Mouse (Mus musculus) brain, embryonic 14.5 days (tissue): ENCODE data around the gene Gimap7.

Experiments used
- CTCF ChIP-seq: fragments of 200-500 bp; IDR thresholded peaks from 2 replicates; pipeline ENCODE4 v1.5.1; 2012; ENCODE audit warnings: inconsistent platforms, mild to moderate bottlenecking, moderate library complexity, borderline replicate concordance; ENCODE audit not compliant: insufficient read depth, insufficient read length; ENCODE audit errors: extremely low read depth
- POLR2A ChIP-seq: fragments of 200-500 bp; IDR thresholded peaks from 2 replicates; pipeline ENCODE4 v1.6.1; 2012; ENCODE audit warnings: mild to moderate bottlenecking, inconsistent platforms, borderline replicate concordance; ENCODE audit not compliant: poor library complexity, insufficient read depth, insufficient read length, severe bottlenecking; ENCODE audit errors: extremely low read depth

DNA sequence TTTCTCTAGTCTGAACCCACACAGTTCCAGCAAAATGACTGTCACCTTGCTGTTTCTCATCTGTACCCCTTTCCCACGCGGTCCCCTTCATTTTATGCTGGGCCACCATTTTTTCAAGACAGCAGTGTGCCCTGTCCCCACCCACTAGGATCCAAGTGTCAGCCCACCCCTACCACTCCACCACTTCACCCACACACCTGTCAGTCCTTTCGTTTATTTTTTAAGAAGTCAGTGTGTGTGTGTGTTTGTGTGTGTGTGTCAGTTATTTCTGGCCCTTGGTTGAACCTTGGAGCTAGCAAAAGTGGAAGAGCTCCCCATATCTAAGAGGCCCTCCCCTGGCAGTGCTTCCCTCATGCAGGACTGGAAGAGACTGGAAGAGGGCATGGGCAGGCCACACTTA lies 50.5 kb downstream of the Gimap7 start:
- TF ChIP-seq CTCF, result no peak
- TF ChIP-seq POLR2A, result no peak
